Mouse (Mus musculus) ES-E14 (cell line): Measurements from ENCODE around the gene Erich3. TPM values are rescaled to one million over a fixed set of nuclear protein-coding genes. Genes with fewer than 3 reads are reported as not detected.
A peak's percentile ranks its signal among the peaks of the same experiment; 100 is the strongest.

Source experiments
- DNase-seq: peaks from one replicate; pipeline ENCODE4 v3.0.0-alpha.2; 2013; ENCODE audit warnings: low read depth, low spot score
- H3K27ac ChIP-seq: 2 replicates; pipeline ENCODE4 v1.5.1; 2012; ENCODE audit warnings: low read depth, mild to moderate bottlenecking, low read length, moderate library complexity, mixed read lengths; ENCODE audit not compliant: poor library complexity, insufficient read depth, severe bottlenecking
- H3K36me3 ChIP-seq: 2 replicates; pipeline ENCODE4 v1.6.1; 2012; ENCODE audit warnings: mild to moderate bottlenecking, low read length, moderate library complexity, mixed read lengths; ENCODE audit not compliant: control insufficient read depth, poor library complexity, insufficient read depth, severe bottlenecking
- H3K4me1 ChIP-seq, 2 experiments: fragments of 150-350 bp in 1 of 2; sonication (generic) in 1 of 2; 2 replicates each; pipeline ENCODE4 v1.6.1; 2012; ENCODE audit warnings: low read length in 2 of 2, mild to moderate bottlenecking in 1 of 2, mixed read lengths in 1 of 2; ENCODE audit not compliant: control insufficient read depth in 2 of 2, insufficient read depth in 2 of 2, poor library complexity in 1 of 2
- H3K4me3 ChIP-seq, 2 experiments: fragments of 150-350 bp in 1 of 2; sonication (generic) in 1 of 2; 2 replicates each; pipeline ENCODE4 v1.5.1; 2012; ENCODE audit warnings: low read length in 2 of 2, low read depth in 1 of 2, mild to moderate bottlenecking in 1 of 2, mixed read lengths in 1 of 2; ENCODE audit not compliant: insufficient read depth in 1 of 2, poor library complexity in 1 of 2, severe bottlenecking in 1 of 2
- H3K9ac ChIP-seq: 2 replicates; pipeline ENCODE4 v1.6.1; 2012; ENCODE audit warnings: low read depth, mild to moderate bottlenecking, low read length, mixed read lengths; ENCODE audit not compliant: poor library complexity, insufficient read depth, severe bottlenecking
- H3K9me3 ChIP-seq: fragments of 150-350 bp; sonication (generic); 2 replicates; pipeline ENCODE4 v1.6.1; 2012; ENCODE audit warnings: low read depth, mild to moderate bottlenecking, low read length; ENCODE audit not compliant: control insufficient read depth, insufficient read depth
- CHD2 ChIP-seq: IDR thresholded peaks from 2 replicates; pipeline ENCODE4 v1.6.1; 2014; ENCODE audit warnings: mild to moderate bottlenecking, low read depth, low read length, inconsistent platforms
- HCFC1 ChIP-seq: IDR thresholded peaks from 2 replicates; pipeline ENCODE4 v1.6.1; 2012; ENCODE audit warnings: low read length, inconsistent platforms, borderline replicate concordance; ENCODE audit not compliant: insufficient read depth
- MAFK ChIP-seq: IDR thresholded peaks from 2 replicates; pipeline ENCODE4 v1.6.1; 2014; ENCODE audit warnings: mild to moderate bottlenecking, low read depth, low read length, inconsistent platforms; ENCODE audit not compliant: insufficient read depth
- ZC3H11A ChIP-seq: IDR thresholded peaks from 2 replicates; pipeline ENCODE4 v1.6.1; 2012; ENCODE audit warnings: low read depth, mild to moderate bottlenecking, inconsistent platforms, low read length, borderline replicate concordance
- ZNF384 ChIP-seq: IDR thresholded peaks from 2 replicates; pipeline ENCODE4 v1.6.1; 2012; ENCODE audit warnings: low read depth, low read length, inconsistent platforms
- in situ Hi-C, 2 experiments: fragments of 600-800 bp; cut with MboI; formaldehyde crosslinking; loops; one replicate each; pipeline ENCODE4 v1.15.1; 2025; ENCODE audit warnings: low sequenced_read_pairs in 2 of 2, inconsistent platforms in 1 of 2; ENCODE audit not compliant: unreplicated experiment in 2 of 2
- total RNA-seq: library from RNA; depleted of rRNA; stranded (reverse); fragments of 300-350 nt; gene quantifications from 2 replicates; pipeline ENCODE4 v1.2.3, GENCODE M21; 2012

The Erich3 gene
- total RNA-seq, 1 experiment, result 0.09 TPM

DNA sequence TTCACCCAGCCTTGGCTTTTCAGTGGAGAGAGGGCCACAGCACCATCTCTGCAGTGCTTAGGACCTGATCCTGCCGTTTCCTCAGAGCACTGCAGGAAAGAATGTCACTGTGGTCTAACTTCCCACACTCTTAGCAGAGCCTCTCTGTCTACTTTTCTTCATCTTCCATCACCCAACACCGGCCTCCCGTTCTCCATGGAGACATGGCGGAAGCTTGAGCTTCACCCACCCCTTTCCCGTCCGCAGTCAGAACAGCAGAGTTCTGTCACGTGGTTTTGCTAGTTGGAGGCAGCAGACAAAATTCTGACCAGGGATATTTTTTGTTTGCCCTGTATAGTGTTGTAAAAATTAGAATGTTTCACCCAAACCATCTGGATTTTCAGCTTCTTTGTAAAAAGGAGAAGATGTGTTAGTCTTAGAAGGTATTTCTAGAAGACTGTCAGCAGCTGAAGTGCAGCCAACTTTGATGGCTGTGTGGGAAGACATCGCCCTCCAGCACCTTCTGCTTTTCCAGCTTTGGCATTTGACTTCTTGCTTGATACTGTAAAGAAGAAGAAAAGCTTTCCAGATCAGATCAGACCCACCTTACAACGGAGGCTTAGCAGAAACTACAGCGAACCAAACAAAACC is 12.4 kb upstream of the Erich3 start:
- Histone ChIP-seq H3K9me3 (no peaks in the 10 kb centered on the region), H3K36me3 (no peaks in the 10 kb centered on the region), H3K27ac (no peak overlapping the region), H3K4me3 (no peak overlapping the region), H3K9ac (no peak overlapping the region), H3K4me1 (no peaks in the 10 kb centered on the region)
- TF ChIP-seq ZC3H11A (no peak), ZNF384 (no peak), MAFK (no peak), HCFC1 (no peak), CHD2 (no peak)
- DNase-seq, result no peak
- in situ Hi-C loops, result no loop called here

GRCm38 (mm10) chr3:154652581-154653420 is 10.9 kb upstream of the Erich3 start:
- DNase-seq, result peak; percentile 60
- H3K9me3 ChIP-seq, result no peaks in the 10 kb centered on the region
- no peaks in the 10 kb centered on the region for H3K36me3 ChIP-seq
- H3K9ac ChIP-seq, result no peak overlapping the region
- H3K4me3 ChIP-seq, result no peak overlapping the region
- in situ Hi-C loops, result no loop called here
- no peaks in the 10 kb centered on the region for H3K4me1 ChIP-seq
- H3K27ac ChIP-seq, result no peak overlapping the region
- TF ChIP-seq ZC3H11A (peak; percentile 69; the same call in 1 of the 2 replicates), HCFC1 (no peak)

DNA sequence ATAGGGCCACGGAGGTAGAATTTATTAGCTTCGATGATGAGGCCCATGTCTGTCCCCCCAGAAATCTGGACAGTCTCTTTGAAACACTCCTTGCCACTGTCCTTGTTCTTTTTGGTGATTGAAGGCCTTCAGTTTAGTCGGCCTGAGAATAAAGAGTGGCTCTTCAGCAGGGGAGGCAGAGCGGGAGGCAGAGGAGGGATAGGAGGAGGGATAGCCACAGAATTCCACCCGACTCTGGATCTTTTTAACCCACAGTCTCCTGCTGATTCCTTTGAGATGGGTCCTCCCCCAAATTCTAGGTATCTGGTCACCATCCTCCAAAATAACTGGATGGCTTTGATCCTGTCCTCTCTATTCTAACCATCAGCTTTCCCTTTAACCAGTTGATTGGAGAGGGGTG is 10.2 kb upstream of the Erich3 start:
- in situ Hi-C loops, result no loop called here
- H3K36me3 ChIP-seq, result no peaks in the 10 kb centered on the region
- no peaks in the 10 kb centered on the region for H3K9me3 ChIP-seq
- no peak for DNase-seq
- no peak overlapping the region for H3K4me3 ChIP-seq
- H3K9ac ChIP-seq, result no peak overlapping the region
- no peak overlapping the region for H3K27ac ChIP-seq
- no peaks in the 10 kb centered on the region for H3K4me1 ChIP-seq
- TF ChIP-seq ZC3H11A, result no peak
- TF ChIP-seq ZNF384, result no peak
- TF ChIP-seq CHD2, result no peak
- TF ChIP-seq MAFK, result no peak
- no peak for TF ChIP-seq HCFC1

GRCm38 (mm10) chr3:154654284-154654683 is 9.4 kb upstream of the Erich3 start:
- no peaks in the 10 kb centered on the region for H3K9me3 ChIP-seq
- H3K4me3 ChIP-seq, result no peak overlapping the region
- no peaks in the 10 kb centered on the region for H3K4me1 ChIP-seq
- no peaks in the 10 kb centered on the region for H3K36me3 ChIP-seq
- no peak for TF ChIP-seq MAFK
- TF ChIP-seq HCFC1, result no peak
- no peak for TF ChIP-seq ZC3H11A
- no peak for TF ChIP-seq CHD2
- no peak for TF ChIP-seq ZNF384
- H3K27ac ChIP-seq, result no peak overlapping the region
- no peak overlapping the region for H3K9ac ChIP-seq
- in situ Hi-C loops, result no loop called here
- DNase-seq, result no peak
